Mouse (Mus musculus) midbrain, embryonic 14.5 days (tissue): ENCODE results near the gene Sntg2. TPM values are rescaled to one million over a fixed set of nuclear protein-coding genes. Genes with fewer than 3 reads are reported as not detected.

Source experiments
- ATAC-seq: fragments of 200-750 bp; cut with Nextera tagmentation; 2 replicates; pipeline ENCODE4 v1.8.0; 2017; ENCODE audit warnings: moderate number of reproducible peaks, moderate library complexity; ENCODE audit not compliant: low FRiP score, low TSS enrichment
- DNase-seq: peaks from one replicate; pipeline ENCODE4 v3.0.0-alpha.2; 2015
- H3K27ac ChIP-seq: fragments of 300-500 bp; sonication (generic); replicated peaks from 2 replicates; pipeline ENCODE4 v1.5.1; 2014; ENCODE audit warnings: mild to moderate bottlenecking, low read depth, low read length, moderate library complexity
- H3K27me3 ChIP-seq: fragments of 300-500 bp; sonication (generic); 2 replicates; pipeline ENCODE4 v1.6.1; 2014; ENCODE audit warnings: low read length, control low read depth, mixed read lengths; ENCODE audit not compliant: control insufficient read depth, insufficient read depth
- H3K36me3 ChIP-seq: fragments of 300-500 bp; sonication (generic); 2 replicates; pipeline ENCODE4 v1.6.1; 2014; ENCODE audit warnings: low read length, control low read depth; ENCODE audit not compliant: control insufficient read depth, insufficient read depth
- H3K4me1 ChIP-seq: fragments of 300-500 bp; sonication (generic); 2 replicates; pipeline ENCODE4 v1.6.1; 2014; ENCODE audit warnings: mild to moderate bottlenecking, antibody characterized with exemption, low read length, control low read depth; ENCODE audit not compliant: control insufficient read depth, insufficient read depth
- H3K4me2 ChIP-seq: fragments of 300-500 bp; sonication (generic); 2 replicates; pipeline ENCODE4 v1.6.1; 2014; ENCODE audit warnings: mild to moderate bottlenecking, low read length, moderate library complexity
- H3K4me3 ChIP-seq: fragments of 300-500 bp; sonication (generic); replicated peaks from 2 replicates; pipeline ENCODE4 v1.5.1; 2014; ENCODE audit warnings: low read depth, low read length
- H3K9ac ChIP-seq: fragments of 300-500 bp; sonication (generic); replicated peaks from 2 replicates; pipeline ENCODE4 v1.6.1; 2014; ENCODE audit warnings: mild to moderate bottlenecking, low read length, moderate library complexity
- H3K9me3 ChIP-seq: fragments of 300-500 bp; sonication (generic); 2 replicates; pipeline ENCODE4 v1.6.1; 2016; ENCODE audit warnings: low read length, control low read depth, mixed read lengths; ENCODE audit not compliant: control insufficient read depth
- WGBS: fragments of 180-500 bp; shearing (Covaris S2); extraction: QIAGEN DNeasy Blood & Tissue Kit; methylation state at CpG from one replicate; pipeline ENCODE4 v1.1.7; 2014; 5-methylcytosine and 5-hydroxymethylcytosine counted together
- polyA plus RNA-seq: library from polyadenylated mRNA; unstranded; fragments of >200 nt; fragmentation: Nextera tagmentation; extraction: Ambion mirVana; gene quantifications from 2 replicates; pipeline ENCODE4 v1.2.1, GENCODE M21; 2014

Sntg2 gene
- polyA plus RNA-seq, 1 experiment from 2014 or later: 4.9 TPM

GRCm38 (mm10) chr12:30362306-30362705, 10.9 kb downstream of the Sntg2 start:
- Histone ChIP-seq H3K4me2 (no peak overlapping the region), H3K27me3 (no peaks in the 10 kb centered on the region), H3K27ac (no peak overlapping the region), H3K36me3 (no peaks in the 10 kb centered on the region), H3K9me3 (no peaks in the 10 kb centered on the region), H3K4me3 (no peak overlapping the region), H3K4me1 (no peaks in the 10 kb centered on the region), H3K9ac (no peak overlapping the region)
- WGBS: 83% methylated on average over 2 of the region's 2 CpGs
- DNase-seq (no peak), ATAC-seq (no peak)

DNA sequence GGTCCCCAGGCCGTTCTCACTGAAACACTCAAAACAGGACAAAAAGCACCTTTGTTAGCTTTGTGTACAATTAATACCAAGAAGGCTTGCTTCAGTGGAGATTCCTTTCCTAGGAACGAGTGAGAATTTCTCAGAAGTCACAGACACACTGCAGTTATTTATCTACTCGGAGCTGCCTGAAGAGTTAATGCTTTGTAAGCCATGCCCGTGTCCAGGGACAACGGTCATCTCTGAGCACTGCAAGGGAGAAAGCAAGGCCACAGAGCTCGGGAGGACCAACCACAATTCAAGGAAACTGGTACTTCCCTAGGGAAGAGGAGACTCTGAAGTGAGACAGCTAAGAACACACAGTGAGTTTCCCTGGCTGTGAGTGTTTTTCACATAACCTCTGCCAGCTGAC, 15.5 kb downstream of the Sntg2 start:
- H3K9me3 ChIP-seq: no peaks in the 10 kb centered on the region
- no peak overlapping the region for H3K4me2 ChIP-seq
- no peaks in the 10 kb centered on the region for H3K36me3 ChIP-seq
- no peak for DNase-seq
- H3K9ac ChIP-seq: no peak overlapping the region
- no peak overlapping the region for H3K4me3 ChIP-seq
- no peak for ATAC-seq
- no peak overlapping the region for H3K27ac ChIP-seq
- H3K27me3 ChIP-seq: no peaks in the 10 kb centered on the region
- WGBS: 56% methylated on average over 6 of the region's 6 CpGs
- no peaks in the 10 kb centered on the region for H3K4me1 ChIP-seq

- Histone ChIP-seq H3K27ac (no peak overlapping the region), H3K36me3 (no peaks in the 10 kb centered on the region), H3K9ac (no peak overlapping the region), H3K4me2 (no peak overlapping the region), H3K4me3 (no peak overlapping the region), H3K27me3 (no peaks in the 10 kb centered on the region), H3K4me1 (no peaks in the 10 kb centered on the region), H3K9me3 (no peaks in the 10 kb centered on the region)
- ATAC-seq (no peak), DNase-seq (no peak)
- 61% methylated on average over 2 of the region's 2 CpGs for WGBS
Measured at GRCm38 (mm10) chr12:30352393-30352792, 20.8 kb downstream of the Sntg2 start.

DNA sequence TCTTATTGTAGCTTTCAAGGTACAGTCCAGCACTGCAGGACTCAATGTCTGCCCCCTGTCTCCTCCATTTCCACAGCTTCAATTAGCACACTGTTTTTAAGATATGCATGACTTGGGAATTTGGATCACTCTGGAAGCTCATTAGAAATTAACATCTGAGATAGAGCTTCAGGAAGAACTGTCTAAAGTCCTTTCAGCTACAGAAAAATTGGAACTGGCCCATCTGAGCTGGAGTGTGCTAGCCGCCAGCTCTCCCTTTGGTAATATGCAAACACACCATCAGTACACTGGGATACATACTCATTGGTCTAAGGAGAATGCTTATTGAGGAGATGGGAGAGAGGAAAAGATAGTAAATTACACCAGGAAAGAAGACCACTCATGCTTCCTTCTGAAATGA, 25.1 kb downstream of the Sntg2 start:
- DNase-seq (no peak), ATAC-seq (no peak)
- Histone ChIP-seq H3K36me3 (no peaks in the 10 kb centered on the region), H3K4me2 (no peak overlapping the region), H3K4me3 (no peak overlapping the region), H3K9ac (no peak overlapping the region), H3K27ac (no peak overlapping the region), H3K27me3 (no peaks in the 10 kb centered on the region), H3K4me1 (no peaks in the 10 kb centered on the region), H3K9me3 (no peaks in the 10 kb centered on the region)
- WGBS: 59% methylated on average over 1 of the region's 1 CpGs

- Histone ChIP-seq H3K27ac (no peak overlapping the region), H3K36me3 (no peaks in the 10 kb centered on the region), H3K4me1 (no peaks in the 10 kb centered on the region), H3K4me3 (no peak overlapping the region), H3K9me3 (no peaks in the 10 kb centered on the region), H3K9ac (no peak overlapping the region), H3K4me2 (no peak overlapping the region), H3K27me3 (no peaks in the 10 kb centered on the region)
- peak; percentile 18 for DNase-seq
- ATAC-seq: no peak
- 55% methylated on average over 4 of the region's 4 CpGs for WGBS
Measured at GRCm38 (mm10) chr12:30347284-30347683, 25.9 kb downstream of the Sntg2 start.

- H3K27me3 ChIP-seq: no peaks in the 10 kb centered on the region
- no peaks in the 10 kb centered on the region for H3K4me1 ChIP-seq
- ATAC-seq: no peak
- H3K27ac ChIP-seq: no peak overlapping the region
- no peak overlapping the region for H3K9ac ChIP-seq
- no peak overlapping the region for H3K4me3 ChIP-seq
- H3K36me3 ChIP-seq: no peaks in the 10 kb centered on the region
- no peak overlapping the region for H3K4me2 ChIP-seq
- no peaks in the 10 kb centered on the region for H3K9me3 ChIP-seq
- WGBS: 51% methylated on average over 1 of the region's 1 CpGs
- no peak for DNase-seq
Measured at GRCm38 (mm10) chr12:30344806-30345205, 28.4 kb downstream of the Sntg2 start.

DNA sequence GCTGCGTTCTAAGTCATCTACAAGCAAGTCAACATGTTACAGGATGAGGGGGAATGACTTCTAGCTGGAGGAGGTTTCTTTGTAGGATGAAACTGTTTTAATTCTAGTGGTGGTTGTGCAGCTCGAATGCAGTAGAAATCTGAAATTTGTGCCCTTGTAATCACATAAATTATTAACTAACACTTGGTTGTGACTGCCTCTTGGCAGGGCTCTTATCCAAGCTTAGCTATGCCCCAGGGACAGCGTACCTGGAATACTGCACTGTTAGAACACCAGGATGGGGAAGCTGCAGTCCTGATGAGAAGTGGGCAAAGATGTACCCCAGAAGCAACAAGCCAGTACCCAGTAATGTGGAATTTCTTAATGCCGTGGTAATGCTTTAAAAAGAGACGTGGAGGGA, 36.9 kb downstream of the Sntg2 start:
- H3K9ac ChIP-seq: no peak overlapping the region
- WGBS: 87% methylated on average over 5 of the region's 5 CpGs
- H3K4me1 ChIP-seq: no peaks in the 10 kb centered on the region
- ATAC-seq: no peak
- no peak overlapping the region for H3K4me2 ChIP-seq
- H3K27ac ChIP-seq: no peak overlapping the region
- H3K27me3 ChIP-seq: no peaks in the 10 kb centered on the region
- no peak overlapping the region for H3K4me3 ChIP-seq
- H3K36me3 ChIP-seq: no peaks in the 10 kb centered on the region
- no peak for DNase-seq
- H3K9me3 ChIP-seq: no peaks in the 10 kb centered on the region

DNA sequence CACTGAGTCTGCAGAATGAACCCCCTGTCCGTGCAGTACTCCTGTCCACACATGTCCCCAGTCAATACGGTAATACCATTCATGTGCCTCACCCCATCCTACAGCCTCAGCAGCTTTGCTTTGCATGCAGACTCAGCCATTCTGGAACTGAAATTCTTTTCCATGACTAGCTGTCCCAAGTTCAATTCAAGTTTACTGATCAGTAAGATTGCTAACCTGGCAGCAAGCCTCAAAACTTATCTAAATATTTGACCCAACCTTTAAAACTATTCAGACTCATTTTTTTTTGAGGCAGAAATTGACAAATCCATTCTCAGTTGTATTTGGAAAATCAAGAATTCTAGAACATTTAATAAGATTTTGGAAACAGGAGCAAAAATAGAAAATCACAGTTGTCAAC, 38.7 kb downstream of the Sntg2 start:
- WGBS: 84% methylated on average over 2 of the region's 2 CpGs
- ATAC-seq: no peak
- H3K36me3 ChIP-seq: no peaks in the 10 kb centered on the region
- H3K27ac ChIP-seq: no peak overlapping the region
- DNase-seq: no peak
- no peak overlapping the region for H3K4me2 ChIP-seq
- no peak overlapping the region for H3K9ac ChIP-seq
- H3K27me3 ChIP-seq: no peaks in the 10 kb centered on the region
- H3K4me3 ChIP-seq: no peak overlapping the region
- no peaks in the 10 kb centered on the region for H3K9me3 ChIP-seq
- no peaks in the 10 kb centered on the region for H3K4me1 ChIP-seq

DNA sequence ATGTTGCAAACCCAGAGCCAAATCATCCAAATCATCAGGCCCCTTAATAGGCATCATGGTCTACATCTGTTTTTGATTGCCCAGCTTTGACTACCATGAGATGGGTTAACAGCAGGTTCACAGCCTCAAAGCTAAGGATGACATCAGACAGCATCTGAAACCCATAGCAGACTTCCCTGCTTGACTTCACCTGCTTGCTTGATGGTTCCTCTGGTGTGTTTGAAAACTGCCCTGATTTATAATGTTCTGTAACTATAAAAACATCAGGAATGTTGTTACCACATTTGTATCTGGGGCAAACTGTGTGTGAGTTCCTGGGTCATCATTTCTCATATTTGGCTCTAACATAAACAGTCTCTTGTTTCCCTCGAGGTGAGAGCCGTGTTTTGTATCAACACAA, 55.2 kb downstream of the Sntg2 start:
- Histone ChIP-seq H3K4me1 (no peaks in the 10 kb centered on the region), H3K9ac (no peak overlapping the region), H3K36me3 (no peaks in the 10 kb centered on the region), H3K27ac (no peak overlapping the region), H3K27me3 (no peaks in the 10 kb centered on the region), H3K9me3 (no peaks in the 10 kb centered on the region), H3K4me3 (no peak overlapping the region), H3K4me2 (no peak overlapping the region)
- ATAC-seq (no peak), DNase-seq (no peak)
- 89% methylated on average over 2 of the region's 2 CpGs for WGBS
